Mouse (Mus musculus) skeletal muscle tissue, adult 2 months (tissue): ENCODE results near the gene Lamtor4.
"Not testable (repeated sequence)": the region's sequence is repeated elsewhere in the genome, so short reads cannot be mapped to it uniquely, and the experiment has no call there.

Source experiments
- DNase-seq: peaks from one replicate; pipeline ENCODE4 v3.0.0-alpha.2; 2012; ENCODE audit warnings: low read depth, low spot score

The Lamtor4 gene

GRCm38 (mm10) chr5:138255353-138256093 lies at the start of gene Lamtor4:
Gene Lamtor4 (plus strand): TSS chr5:138255482.
- DNase-seq: peak; percentile 96

- no peak for DNase-seq
Measured at GRCm38 (mm10) chr5:138207253-138207652, 48.0 kb upstream of the Lamtor4 start.

- no peak for DNase-seq
Measured at GRCm38 (mm10) chr5:138207873-138208272, 47.4 kb upstream of the Lamtor4 start.

- not testable (repeated sequence) for DNase-seq
Measured at GRCm38 (mm10) chr5:138216632-138217031, 38.6 kb upstream of the Lamtor4 start.

GRCm38 (mm10) chr5:138219864-138220263 lies 35.4 kb upstream of the Lamtor4 start:
- no peak for DNase-seq

GRCm38 (mm10) chr5:138222111-138222510 lies 33.2 kb upstream of the Lamtor4 start:
- DNase-seq: peak; percentile 24

GRCm38 (mm10) chr5:138223287-138223686 lies 32.0 kb upstream of the Lamtor4 start:
- no peak for DNase-seq

GRCm38 (mm10) chr5:138225700-138226099 lies 29.6 kb upstream of the Lamtor4 start, which contains the start of gene Nxpe5:
Gene Nxpe5 (plus strand): TSS chr5:138225898.
- no peak for DNase-seq

GRCm38 (mm10) chr5:138226491-138226890 lies 28.8 kb upstream of the Lamtor4 start:
- DNase-seq: no peak

- DNase-seq: peak; percentile 9
Measured at GRCm38 (mm10) chr5:138227367-138227766, 27.9 kb upstream of the Lamtor4 start.

GRCm38 (mm10) chr5:138228026-138228425 lies 27.3 kb upstream of the Lamtor4 start:
- no peak for DNase-seq

GRCm38 (mm10) chr5:138229511-138229910 lies 25.8 kb upstream of the Lamtor4 start:
- DNase-seq: no peak

- DNase-seq: no peak
Measured at GRCm38 (mm10) chr5:138233778-138234177, 21.5 kb upstream of the Lamtor4 start.

- no peak for DNase-seq
Measured at GRCm38 (mm10) chr5:138234224-138234623, 21.1 kb upstream of the Lamtor4 start.

- no peak for DNase-seq
Measured at GRCm38 (mm10) chr5:138241511-138241910, 13.8 kb upstream of the Lamtor4 start.

- no peak for DNase-seq
Measured at GRCm38 (mm10) chr5:138251144-138251543, 4.1 kb upstream of the Lamtor4 start.

GRCm38 (mm10) chr5:138253061-138253460 lies 2.2 kb upstream of the Lamtor4 start:
- DNase-seq: no peak

- no peak for DNase-seq
Measured at GRCm38 (mm10) chr5:138256094-138256467, 799 bp downstream of the Lamtor4 start.

GRCm38 (mm10) chr5:138256966-138257584 lies 1.8 kb downstream of the Lamtor4 start:
- DNase-seq: no peak

GRCm38 (mm10) chr5:138257585-138257978 lies 2.3 kb downstream of the Lamtor4 start:
- no peak for DNase-seq

- DNase-seq: no peak
Measured at GRCm38 (mm10) chr5:138258078-138258477, 2.8 kb downstream of the Lamtor4 start.

- no peak for DNase-seq
Measured at GRCm38 (mm10) chr5:138258542-138258941, 3.3 kb downstream of the Lamtor4 start.

- DNase-seq: no peak
Measured at GRCm38 (mm10) chr5:138258993-138259392, 3.7 kb downstream of the Lamtor4 start.
